Mouse (Mus musculus) embryo, embryonic 11.5 days (tissue): ENCODE measurements around the gene Dop1b.
A peak's percentile ranks its signal among the peaks of the same experiment; 100 is the strongest.
"Not testable (repeated sequence)": the region's sequence is repeated elsewhere in the genome, so short reads cannot be mapped to it uniquely, and the experiment has no call there.

Source experiments
- DNase-seq: peaks from one replicate; pipeline ENCODE4 v3.0.0-alpha.2; 2012; ENCODE audit warnings: low read depth, low spot score

Dop1b gene

DNA sequence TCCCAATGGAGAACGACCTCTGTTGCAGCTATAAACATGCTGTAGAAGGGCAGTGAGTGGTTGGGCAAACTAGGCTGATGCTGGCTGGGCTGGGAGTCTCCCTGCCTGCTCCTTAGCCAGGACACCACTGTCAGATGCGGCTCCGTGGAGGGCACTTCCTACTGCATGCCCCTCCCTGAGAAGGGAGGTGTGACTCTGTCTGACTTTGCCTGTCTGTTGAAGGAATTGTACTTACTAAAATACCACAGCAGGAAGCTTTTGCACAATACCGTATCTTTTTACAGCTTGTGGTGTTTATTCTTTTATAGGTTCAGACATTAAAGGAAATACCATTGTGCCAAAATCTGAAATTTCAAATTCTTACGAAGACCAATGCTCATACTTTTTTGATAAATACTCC, 40.1 kb downstream of the Dop1b start:
- no peak for DNase-seq

DNA sequence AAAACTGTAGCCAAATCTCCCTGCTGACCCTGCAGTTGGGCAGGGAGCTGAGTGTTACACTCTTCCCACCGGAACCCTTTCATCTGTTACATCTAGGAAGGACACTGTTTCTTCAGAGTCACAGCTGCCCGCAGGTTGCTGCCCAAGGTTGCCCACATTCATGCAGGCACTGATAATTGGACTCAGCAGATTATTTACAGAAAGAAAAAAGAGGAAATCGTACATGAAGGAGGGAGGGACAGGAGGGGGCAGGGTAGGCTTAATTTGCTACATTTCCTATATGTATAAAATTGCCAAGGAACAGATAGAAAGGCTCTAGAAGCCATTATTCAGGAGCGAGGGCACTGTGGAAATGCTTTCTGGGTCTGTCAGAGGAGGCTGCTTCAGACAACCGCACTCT, 44.9 kb downstream of the Dop1b start:
- no peak for DNase-seq

DNA sequence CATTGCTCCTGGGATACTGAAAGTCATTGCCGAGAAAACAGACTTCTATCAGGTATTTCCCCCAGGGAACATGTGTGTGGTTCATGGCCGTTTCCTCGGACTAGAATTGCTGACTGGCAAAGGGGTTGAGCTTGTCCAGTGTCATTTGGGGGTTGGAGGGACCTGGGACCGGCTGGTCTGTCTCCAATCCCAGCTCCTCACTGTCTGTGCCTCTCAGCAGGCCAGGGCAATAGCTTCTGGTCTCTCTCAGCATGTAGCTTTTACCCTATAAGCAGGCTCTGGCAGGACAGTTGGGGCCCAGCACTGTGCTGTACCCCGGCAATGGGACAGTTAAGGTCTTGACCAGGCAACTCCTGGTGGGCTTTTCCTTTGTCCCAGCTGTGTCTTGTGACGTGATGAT, 51.7 kb downstream of the Dop1b start:
- DNase-seq, result no peak

DNA sequence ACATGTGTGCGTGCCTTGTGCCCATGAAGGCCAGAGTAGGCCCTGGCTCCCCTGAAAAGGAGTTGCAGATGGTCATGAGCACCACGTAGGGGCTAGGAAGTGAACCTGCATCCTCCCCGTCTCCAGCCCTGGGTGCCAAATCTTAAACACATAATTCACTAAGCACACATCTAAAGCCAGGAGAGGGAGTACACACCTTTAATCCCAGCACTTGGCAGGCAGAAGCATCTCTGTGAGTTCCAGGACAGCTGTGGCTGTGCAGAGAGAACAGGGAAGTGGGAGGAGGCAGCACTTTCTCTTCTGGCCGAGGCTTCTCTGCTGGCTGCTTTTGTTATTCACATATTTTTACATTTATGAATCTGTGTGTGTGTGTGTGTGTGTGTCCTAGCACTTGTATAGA, 52.9 kb downstream of the Dop1b start:
- no peak for DNase-seq

DNA sequence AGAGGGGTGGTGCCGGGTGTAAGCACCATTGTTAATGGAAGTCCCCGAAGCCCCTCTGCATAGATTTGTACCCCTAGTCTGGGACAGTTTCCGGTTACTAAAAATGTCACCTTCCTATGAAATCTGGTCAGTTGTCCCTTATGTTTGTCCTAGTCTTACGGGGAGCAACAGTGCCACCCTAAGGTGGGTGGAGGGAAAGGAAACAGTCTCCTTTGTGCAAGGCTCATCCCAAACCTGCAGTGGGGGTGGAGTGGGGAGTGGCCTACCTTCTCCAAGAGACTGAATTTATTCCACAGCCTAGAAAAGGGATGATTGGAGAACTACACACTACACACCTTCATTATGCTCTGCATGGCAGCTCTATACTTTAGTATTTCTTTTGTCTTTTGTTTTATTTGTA, 55.3 kb downstream of the Dop1b start:
- no peak for DNase-seq

DNA sequence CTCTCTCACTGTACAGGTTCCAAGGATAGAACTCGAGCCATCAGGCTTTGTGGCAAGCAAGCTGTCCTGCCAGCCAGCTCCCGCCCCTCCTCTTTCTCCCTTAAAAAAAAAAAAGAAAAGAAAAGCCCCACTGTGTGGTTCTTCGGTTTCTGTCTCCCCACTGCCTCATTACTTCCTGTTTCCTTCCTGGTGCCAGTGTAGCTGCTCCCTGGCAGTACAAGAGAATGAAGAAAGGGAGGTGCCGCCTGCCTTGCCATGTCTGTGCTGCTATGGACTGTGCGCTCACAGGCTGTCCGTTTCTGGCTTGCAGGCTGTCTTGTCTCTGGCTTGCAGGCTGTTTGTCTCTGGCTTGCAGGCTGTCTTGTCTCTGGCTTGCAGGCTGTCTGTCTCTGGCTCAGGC, 55.8 kb downstream of the Dop1b start:
- no peak for DNase-seq

DNA sequence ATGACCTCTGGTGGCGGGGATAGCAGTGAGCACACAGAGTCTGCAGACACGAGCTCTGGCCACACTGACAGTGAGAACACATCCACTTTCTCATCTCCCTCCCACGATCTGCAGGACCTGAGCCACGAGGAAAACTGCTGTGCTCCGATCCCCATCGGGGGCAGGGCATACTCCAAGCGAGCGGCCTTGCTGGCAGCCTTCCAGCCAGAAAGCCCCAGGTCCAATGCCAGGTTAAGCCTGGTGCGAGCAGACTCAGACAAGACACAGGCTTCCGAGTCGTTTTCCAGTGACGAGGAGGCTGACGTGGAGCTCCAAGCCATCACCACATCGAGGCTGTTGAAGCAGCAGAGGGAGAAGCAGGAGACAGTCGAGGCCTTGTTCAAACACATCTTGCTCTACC, 57.9 kb downstream of the Dop1b start:
- no peak for DNase-seq

DNA sequence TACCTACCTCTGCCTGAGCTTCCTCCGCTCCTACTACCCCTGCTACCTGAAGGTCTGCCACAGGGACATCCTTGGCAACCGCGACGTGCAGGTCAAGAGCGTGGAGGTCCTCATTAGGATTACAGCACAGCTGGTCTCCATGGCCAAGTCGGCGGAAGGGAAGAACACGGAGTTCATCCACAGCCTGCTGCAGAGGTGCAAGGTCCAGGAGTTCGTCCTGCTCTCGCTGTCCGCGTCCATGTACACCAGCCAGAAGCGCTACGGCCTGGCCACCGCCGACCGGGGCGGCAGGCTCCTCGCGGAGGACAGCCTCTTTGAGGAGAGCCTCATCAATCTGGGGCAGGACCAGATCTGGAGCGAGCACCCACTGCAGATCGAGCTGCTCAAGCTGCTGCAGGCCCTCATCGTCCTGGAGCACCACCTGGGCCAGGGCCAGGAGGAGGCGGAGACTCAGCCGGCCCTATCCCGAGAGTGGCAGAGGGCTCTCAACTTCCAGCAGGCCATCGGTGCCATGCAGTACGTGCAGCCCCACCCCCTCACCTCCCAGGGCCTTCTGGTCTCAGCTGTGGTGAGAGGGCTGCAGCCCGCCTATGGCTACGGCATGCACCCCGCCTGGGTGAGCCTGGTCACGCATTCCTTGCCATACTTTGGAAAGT, 58.7 kb downstream of the Dop1b start:
- DNase-seq, result no peak

DNA sequence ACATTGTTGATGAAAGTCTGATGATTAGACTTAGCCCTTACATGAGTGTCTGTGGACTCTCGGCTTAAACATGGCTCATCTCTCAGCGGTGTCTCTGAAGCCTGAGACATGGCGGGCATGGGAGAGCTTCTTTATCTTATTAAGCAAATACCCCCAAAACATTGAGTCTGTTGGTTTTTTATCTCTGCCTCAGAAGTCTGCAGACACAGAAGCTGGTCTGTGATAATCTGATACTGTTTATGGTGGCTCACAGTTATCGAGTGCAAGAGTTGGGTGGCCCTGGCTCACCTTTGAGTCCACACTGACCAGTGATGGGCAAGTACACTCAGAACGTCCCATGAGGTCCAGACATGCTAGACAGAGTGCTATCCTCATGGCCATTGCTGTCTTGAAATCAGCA, 63.0 kb downstream of the Dop1b start:
- no peak for DNase-seq

DNA sequence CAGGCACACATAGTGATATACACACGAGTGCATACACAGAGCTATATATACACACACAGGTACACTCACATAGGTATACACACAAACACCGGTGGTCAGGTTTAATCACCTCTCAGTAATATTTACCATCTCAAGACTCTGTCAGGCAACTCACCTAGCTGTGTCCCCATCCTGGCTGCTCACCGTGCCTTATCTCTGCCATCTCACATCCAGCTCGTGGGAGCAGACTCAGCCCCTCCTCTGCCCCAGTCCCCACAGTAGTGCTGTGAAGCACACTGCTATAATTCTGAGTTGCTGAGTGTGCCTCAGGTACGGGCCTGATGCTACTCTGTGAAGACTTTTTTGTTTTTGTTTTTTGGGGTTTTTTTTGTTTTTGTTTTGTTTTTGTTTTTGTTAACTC, 64.8 kb downstream of the Dop1b start:
- DNase-seq, result no peak

DNA sequence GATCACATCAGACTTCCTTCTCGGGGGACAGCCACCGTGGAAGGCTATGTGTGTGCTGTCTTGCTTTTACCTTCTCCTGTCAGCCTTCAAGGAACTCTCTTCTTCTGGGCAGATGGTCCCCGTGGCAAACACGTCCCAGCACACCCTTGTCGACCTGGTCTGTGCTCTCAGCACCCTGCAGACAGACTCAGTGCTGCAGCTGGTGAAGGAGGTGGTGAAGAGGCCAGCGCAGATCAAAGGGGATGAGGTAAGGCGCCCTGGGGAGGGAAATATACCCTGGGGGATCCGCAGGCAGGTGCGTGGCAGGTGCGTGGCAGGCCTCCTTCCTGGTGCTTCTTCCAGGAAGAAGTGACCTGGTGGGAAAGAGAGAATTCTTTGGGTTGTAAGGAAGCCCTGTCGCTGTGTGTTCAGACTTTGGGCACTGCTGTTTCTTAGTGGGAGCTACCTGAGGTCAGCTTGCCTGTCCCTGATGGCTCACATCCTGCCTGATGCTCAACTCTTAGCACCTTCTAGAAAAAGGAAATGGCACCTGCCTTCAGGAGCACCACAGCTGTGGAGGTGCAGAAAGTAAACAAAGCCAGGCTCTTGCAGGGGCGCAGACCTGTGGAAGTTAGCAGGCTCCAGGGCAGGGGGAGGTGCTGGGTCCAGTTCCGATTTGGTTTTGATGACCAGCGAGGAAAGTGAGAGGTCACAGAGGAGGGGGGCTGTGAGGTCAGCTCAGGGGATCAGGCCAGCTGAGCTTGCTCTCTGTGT, 65.7 kb downstream of the Dop1b start:
- no peak for DNase-seq

DNA sequence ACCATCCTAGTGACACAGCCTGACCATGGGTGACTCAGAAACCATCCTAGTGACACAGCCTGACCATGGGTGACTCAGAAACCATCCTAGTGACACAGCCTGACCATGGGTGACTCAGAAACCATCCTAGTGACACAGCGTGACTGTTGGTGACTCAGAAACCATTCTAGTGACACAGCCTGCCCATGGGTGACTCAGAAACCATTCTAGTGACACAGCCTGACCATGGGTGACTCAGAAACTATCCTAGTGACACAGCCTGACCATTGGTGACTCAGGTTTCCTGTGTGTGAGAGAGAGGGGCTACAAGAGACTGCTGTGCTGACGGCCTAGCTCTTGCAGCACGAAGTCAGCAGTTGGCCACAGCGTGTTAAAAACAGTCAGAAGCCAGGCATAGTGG, 66.7 kb downstream of the Dop1b start:
- not testable (repeated sequence) for DNase-seq

DNA sequence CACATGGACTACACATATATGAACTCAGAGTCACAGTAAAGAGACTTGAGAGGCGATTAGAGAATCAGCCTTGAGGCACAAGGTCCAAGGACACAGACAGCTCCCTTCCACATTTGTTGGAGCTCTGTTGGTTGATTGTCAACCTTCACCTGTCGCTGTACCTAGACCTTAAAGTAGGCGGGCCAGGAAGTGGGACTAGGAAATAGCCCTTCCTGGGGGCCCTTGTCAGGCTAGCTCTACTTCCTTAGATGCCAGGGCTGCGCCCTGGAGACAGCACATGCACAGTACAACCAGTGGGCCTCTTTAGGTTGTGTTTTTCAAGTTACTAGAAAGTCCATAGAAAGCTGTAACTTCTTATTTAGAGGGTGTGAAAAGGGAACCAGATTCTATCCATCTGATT, 67.8 kb downstream of the Dop1b start:
- DNase-seq, result no peak

DNA sequence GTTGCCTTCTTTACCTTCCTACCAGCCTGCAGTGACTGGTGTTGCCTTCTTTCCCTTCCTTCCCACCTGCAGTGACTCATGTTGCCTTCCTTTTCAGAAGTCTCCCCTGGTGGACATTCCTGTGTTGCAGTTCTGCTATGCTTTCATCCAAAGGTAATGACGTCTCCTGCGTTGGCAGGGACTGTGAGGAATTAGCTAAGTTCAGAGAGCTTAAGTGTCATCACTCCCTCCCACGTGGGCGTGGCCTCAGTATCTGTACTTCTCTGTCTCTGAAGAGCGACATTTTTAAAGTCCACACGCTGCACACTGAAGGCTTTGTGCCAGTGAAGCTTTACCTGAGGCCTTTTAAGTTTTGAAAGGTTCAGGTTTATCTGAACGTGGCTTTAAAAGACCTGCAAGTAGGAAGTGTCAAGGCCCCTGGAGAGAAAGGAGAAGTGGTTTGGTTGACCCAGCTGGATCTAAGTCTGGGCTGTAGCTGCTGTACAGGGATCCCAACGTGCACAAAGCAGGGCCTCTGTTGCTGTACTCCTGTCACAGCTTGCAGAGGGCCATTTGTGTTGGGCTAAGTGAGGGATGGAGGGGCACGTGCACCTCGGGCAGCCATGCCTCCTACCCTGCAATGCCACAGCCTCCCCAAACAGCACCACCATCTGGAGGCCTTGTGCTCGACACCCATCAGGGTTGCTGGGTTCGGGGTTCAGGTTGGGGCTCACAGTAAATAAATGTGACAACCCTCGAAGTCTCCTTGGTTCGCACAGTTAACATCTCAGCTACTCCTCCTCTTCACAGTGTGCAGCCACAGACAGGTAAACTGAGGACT, 69.2 kb downstream of the Dop1b start:
- DNase-seq, result no peak

DNA sequence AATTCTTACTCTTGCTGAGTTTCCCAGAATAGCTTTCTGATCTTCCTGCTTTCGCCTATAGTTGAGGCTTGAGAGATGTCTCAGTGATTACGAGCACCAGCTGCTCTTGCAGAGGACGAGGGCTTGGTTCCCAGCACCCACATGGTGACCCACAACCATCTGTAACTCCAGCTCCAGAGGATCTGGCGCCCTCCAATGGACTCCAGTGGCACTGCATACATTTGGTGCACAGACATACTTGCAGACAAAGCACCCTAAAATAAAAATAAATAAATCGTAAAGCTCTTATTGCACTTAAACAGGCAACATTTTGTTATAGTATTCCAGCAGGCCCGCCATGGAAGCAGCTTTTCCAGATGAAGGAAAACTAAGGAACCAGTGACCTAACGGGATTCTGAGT, 72.5 kb downstream of the Dop1b start:
- no peak for DNase-seq

DNA sequence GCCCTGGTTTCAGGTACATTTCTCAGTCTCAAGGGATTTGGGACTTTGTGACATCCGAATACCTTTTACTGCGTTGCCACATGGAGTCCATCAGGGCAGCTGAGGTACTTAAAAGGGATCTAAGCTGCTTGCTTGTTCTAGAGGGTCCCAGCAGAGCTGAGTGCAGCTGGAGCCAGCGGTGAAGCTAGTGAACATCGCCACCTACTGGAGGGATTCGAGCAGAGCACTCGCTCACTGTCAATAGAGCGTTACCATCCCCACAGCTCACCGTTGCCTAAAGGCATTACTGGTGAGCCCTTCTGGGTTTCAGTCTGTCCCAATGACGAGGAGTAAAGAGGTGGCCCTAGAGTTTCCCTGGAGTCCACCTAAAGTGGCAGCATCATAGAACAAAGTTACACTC, 74.1 kb downstream of the Dop1b start:
- peak; percentile 75 for DNase-seq

DNA sequence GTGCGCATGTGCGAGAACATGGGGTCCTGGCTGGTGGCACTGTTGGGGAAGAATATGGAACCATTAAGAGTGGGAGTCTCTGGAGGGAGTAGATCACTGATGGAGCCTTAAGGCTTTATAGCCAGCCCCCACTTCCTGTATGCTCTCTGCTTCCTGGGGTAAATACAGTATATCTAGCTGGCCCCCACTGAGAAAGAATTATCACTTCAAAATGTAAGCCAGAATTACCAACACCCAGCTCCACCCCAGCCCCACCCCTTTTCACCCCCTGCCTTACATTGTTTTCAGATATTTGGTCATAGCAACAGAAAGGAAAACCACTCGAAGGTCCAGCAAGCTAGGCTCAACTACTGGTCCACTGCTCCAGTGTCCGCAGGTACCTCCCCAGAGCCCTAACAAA, 76.7 kb downstream of the Dop1b start:
- DNase-seq, result no peak

DNA sequence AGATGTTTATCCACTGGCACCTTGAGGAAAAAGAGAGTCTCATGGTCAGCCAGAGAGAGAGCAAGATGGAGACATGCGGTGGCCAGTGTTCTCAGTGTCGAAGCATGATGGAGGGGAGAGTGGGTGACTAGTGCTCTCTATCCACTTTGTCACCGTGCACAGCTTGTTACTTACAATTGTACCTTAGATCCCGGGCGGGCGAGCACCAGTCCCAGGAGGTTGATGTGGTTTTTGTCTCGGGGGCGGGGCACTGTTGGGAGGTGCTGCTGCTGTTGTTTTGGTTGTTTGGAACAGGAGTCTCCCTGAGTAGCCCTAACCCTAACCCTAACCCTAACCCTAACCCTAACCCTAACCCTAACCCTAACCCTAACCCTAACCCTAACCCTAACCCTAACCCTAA, 77.2 kb downstream of the Dop1b start:
- DNase-seq, result no peak

DNA sequence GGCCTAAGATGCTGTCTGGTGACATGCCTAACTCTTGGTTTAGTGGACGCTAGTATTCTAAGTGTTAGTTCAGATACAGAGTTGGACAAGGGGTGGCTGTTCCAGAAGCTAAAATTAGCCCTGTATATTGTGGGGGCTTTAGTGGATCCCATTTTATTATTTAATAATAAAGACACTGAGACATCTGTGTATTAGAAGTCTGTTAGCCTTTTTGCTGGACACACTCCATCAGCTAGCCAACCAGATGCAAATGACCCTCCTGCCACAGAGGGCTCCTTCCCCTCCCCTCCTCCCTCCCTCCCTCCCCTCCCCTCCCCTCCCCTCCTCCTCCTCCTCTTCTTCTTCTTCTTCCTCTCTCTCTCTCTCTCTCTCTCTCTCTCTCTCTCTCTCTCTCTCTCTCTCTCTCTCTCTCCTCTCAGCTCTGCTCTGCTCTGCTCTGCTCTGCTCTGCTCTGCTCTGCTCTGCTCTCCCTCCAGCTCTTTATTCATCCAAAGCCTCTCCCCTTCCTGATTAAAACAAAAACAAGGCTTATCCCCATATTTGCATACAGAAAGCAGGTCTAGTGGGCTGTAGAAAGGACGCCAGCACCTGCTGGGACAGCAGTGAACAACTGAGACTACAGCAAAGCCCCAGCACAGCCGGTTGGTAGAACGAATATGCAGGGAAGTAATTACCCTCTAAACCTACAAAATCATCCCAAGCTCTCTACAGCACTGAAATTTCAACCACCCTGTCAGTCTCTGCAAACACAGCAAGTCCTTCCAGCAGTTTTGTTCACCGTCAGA, 78.5 kb downstream of the Dop1b start:
- DNase-seq, result no peak

DNA sequence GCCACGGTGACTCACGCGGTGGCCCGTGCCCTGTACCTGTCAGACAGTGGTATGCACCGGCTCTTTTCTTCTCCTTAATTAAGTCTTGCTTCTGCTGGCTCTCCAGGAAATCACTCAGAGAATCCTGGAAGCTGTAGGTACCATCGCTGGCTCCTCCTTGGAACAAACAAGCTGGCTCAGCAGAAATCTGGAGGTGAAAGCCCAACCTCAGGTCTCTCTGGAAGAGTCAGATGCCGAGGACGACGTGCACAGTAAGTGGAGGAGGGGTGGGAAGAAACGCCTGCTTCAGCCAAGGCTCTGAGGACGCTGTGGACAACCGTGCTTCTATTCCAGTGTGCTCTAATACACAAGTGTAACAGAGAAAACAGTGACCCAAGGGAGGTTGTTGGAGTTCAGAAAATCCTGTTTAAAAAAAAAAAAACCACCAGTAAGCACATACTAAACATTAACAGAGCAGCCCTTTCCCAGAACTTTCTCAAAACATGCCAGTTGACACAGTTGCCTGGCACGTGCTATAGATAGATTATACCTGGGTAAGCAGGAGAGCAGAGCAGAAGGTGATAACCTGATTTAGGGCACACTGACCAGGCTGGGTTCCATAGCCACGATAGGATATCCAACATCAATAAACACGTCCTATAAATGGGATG, 81.4 kb downstream of the Dop1b start:
- DNase-seq, result no peak

DNA sequence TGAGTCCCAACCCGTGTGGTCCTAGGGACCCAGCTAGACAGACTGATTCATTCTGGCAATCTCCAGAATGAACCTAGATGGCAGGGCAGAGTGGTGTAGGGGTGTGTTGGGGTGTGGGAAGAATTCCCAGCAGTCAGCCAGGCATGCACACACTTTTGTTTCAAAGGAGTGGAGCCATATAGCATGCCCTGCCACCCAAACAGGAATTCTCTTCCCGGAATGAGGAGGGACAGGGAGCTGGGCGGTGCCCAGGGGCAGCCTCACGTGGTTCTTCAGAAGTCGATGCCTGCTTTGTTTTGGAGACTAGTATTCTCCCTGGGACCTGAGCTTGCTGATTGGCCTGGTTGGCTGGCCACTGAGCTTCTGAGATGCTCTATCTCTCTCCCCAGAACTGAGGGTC, 83.1 kb downstream of the Dop1b start:
- no peak for DNase-seq
